In the genomic region with DNA sequence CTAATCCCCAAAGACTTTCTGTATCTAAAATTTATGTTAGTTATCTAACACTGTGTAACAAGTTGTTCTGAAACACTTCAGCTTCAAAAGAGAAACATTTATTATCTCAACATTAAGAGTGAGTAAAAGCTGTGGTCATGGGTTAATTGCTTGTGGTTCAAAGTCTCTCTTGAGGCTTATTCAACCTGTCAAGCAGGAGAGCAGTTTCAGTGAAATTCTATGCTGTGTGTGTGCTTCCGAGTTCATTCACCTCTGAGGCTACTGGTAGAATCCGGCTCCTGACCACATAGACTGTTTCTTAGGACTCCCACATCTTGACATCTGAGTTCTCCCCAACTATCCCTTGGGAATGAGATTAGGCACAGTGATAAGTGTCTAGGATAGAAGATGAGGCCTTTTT, we compare ENCODE assay signal across 24 mouse cellular contexts.
DNase-seq lines count a peak whose midpoint lies in the region; ATAC-seq and TF ChIP-seq lines count a peak whose summit lies in the region.
"Had no signal": no experiment of that assay in that cellular context is flagged by ENCODE, and none has a peak within 500 bp of the region (broad histone marks: within the 10 kb centered on the region; RNA-seq: fewer than 3 reads in every experiment).

No protein-coding gene starts in this region.

- H3K9ac ChIP-seq in intestine, embryonic 16.5 days (ENCODE audit: low read depth, low read length) = no peak overlapping the region
- no peak overlapping the region for H3K9ac ChIP-seq in kidney, postnatal 0 days (ENCODE audit: low read depth, low read length)
- H3K9ac ChIP-seq in midbrain, postnatal 0 days (replicated peaks; ENCODE audit: low read length, poor library complexity, severe bottlenecking) = no peak overlapping the region
- H3K9ac ChIP-seq: embryonic facial prominence, embryonic 12.5 days; limb, embryonic 12.5 days; liver, embryonic 12.5 days; neural tube, embryonic 12.5 days had no signal

- H3K27me3 ChIP-seq in intestine, embryonic 16.5 days (replicated peaks; ENCODE audit: control insufficient read depth, insufficient read depth, low read length) = no peaks in the 10 kb centered on the region
- no peaks in the 10 kb centered on the region for H3K27me3 ChIP-seq in kidney, postnatal 0 days (ENCODE audit: insufficient read depth, low read length)
- H3K27me3 ChIP-seq in midbrain, postnatal 0 days (ENCODE audit: insufficient read depth, low read length) = no peaks in the 10 kb centered on the region
- H3K27me3 ChIP-seq: embryonic facial prominence, embryonic 12.5 days; limb, embryonic 12.5 days; liver, embryonic 12.5 days; neural tube, embryonic 12.5 days; Patski had no signal

- H3K36me3 ChIP-seq in intestine, embryonic 16.5 days (ENCODE audit: control insufficient read depth, insufficient read depth, low read length) = no peaks in the 10 kb centered on the region
- H3K36me3 ChIP-seq in kidney, postnatal 0 days (ENCODE audit: insufficient read depth, low read length) = no peaks in the 10 kb centered on the region
- no peaks in the 10 kb centered on the region for H3K36me3 ChIP-seq in midbrain, postnatal 0 days (ENCODE audit: insufficient read depth, low read length)
- H3K36me3 ChIP-seq: embryonic facial prominence, embryonic 12.5 days; limb, embryonic 12.5 days; liver, embryonic 12.5 days; neural tube, embryonic 12.5 days had no signal

- TF ChIP-seq CTCF in kidney, postnatal 0 days (IDR thresholded peaks at IDR 0.05; ENCODE audit: low read depth) = no peak
- no peak for TF ChIP-seq CTCF in midbrain, postnatal 0 days (IDR thresholded peaks at IDR 0.05)

- no peak overlapping the region for H3K27ac ChIP-seq in intestine, embryonic 16.5 days (ENCODE audit: low read length)
- H3K27ac ChIP-seq in kidney, postnatal 0 days = no peak overlapping the region
- H3K27ac ChIP-seq in midbrain, postnatal 0 days (ENCODE audit: low read depth, low read length) = no peak overlapping the region
- H3K27ac ChIP-seq: embryonic facial prominence, embryonic 12.5 days; heart, adult 2 months; limb, embryonic 12.5 days; liver, embryonic 12.5 days; neural tube, embryonic 12.5 days; stomach, postnatal 0 days had no signal

- 32% methylated on average over 2 of the region's 2 CpGs for WGBS in intestine, embryonic 16.5 days
- WGBS in kidney, postnatal 0 days = 18% methylated on average over 2 of the region's 2 CpGs
- 46% methylated on average over 2 of the region's 2 CpGs for WGBS in midbrain, postnatal 0 days

- DNase-seq in embryo, embryonic 10 days (ENCODE audit: low spot score) = peak; percentile 13
- no peak for DNase-seq in embryo, embryonic 9.5 days (ENCODE audit: extremely low spot score)
- peak; percentile 64 for DNase-seq in kidney, postnatal 0 days (ENCODE audit: low spot score)
- DNase-seq in lung, postnatal 25 days (ENCODE audit: low spot score) = no peak
- no peak for DNase-seq in midbrain, postnatal 0 days (ENCODE audit: low spot score)
- no peak for DNase-seq in spleen, adult 18-20 months
- DNase-seq in cerebellum, adult 8-10 months = no peak
- DNase-seq: adrenal gland, adult 8-10 months; cerebellum, adult 9-11 months; gastrocnemius, postnatal 25 days; heart, adult 2 months; heart, postnatal 36 days; lung, adult 2 months; lung, postnatal 4 days; right cerebral cortex, postnatal 14 days had no signal

- peak; percentile 85 for ATAC-seq in intestine, embryonic 16.5 days
- ATAC-seq in kidney, postnatal 0 days (replicated peaks; ENCODE audit: low FRiP score, low read depth) = peak; percentile 46
- no peak for ATAC-seq in midbrain, postnatal 0 days (ENCODE audit: low FRiP score)
- ATAC-seq: hindbrain, embryonic 16.5 days; liver, embryonic 12.5 days; Patski had no signal

- H3K9me3 ChIP-seq in intestine, embryonic 16.5 days (ENCODE audit: control insufficient read depth, low read length) = no peaks in the 10 kb centered on the region
- no peaks in the 10 kb centered on the region for H3K9me3 ChIP-seq in kidney, postnatal 0 days (replicated peaks; ENCODE audit: low read length)
- H3K9me3 ChIP-seq in midbrain, postnatal 0 days (ENCODE audit: low read length) = no peaks in the 10 kb centered on the region
- H3K9me3 ChIP-seq: embryonic facial prominence, embryonic 12.5 days; limb, embryonic 12.5 days; liver, embryonic 12.5 days; neural tube, embryonic 12.5 days had no signal

- no peak overlapping the region for H3K4me3 ChIP-seq in intestine, embryonic 16.5 days (ENCODE audit: low read length)
- no peak overlapping the region for H3K4me3 ChIP-seq in kidney, postnatal 0 days (replicated peaks; ENCODE audit: low read depth, low read length)
- no peak overlapping the region for H3K4me3 ChIP-seq in midbrain, postnatal 0 days (ENCODE audit: low read depth, low read length)
- H3K4me3 ChIP-seq: embryonic facial prominence, embryonic 12.5 days; heart, adult 2 months; limb, embryonic 12.5 days; liver, embryonic 12.5 days; neural tube, embryonic 12.5 days had no signal

- H3K4me1 ChIP-seq in intestine, embryonic 16.5 days (ENCODE audit: control insufficient read depth, insufficient read depth, low read length) = no peaks in the 10 kb centered on the region
- no peaks in the 10 kb centered on the region for H3K4me1 ChIP-seq in kidney, postnatal 0 days (replicated peaks; ENCODE audit: insufficient read depth, low read length)
- H3K4me1 ChIP-seq in midbrain, postnatal 0 days (ENCODE audit: insufficient read depth, low read length) = no peaks in the 10 kb centered on the region
- H3K4me1 ChIP-seq: embryonic facial prominence, embryonic 12.5 days; limb, embryonic 12.5 days had no signal

- no peak overlapping the region for H3K4me2 ChIP-seq in intestine, embryonic 16.5 days (ENCODE audit: low read depth, low read length)
- H3K4me2 ChIP-seq in kidney, postnatal 0 days (ENCODE audit: low read length) = no peak overlapping the region
- H3K4me2 ChIP-seq in midbrain, postnatal 0 days (ENCODE audit: low read depth, low read length, poor library complexity, severe bottlenecking) = no peak overlapping the region
- H3K4me2 ChIP-seq: embryonic facial prominence, embryonic 12.5 days; limb, embryonic 12.5 days; liver, embryonic 12.5 days; midbrain, embryonic 11.5 days; neural tube, embryonic 12.5 days had no signal

Comparison
In these comparisons a context has a peak if more than half of its experiments do, and no peak if none do; other contexts are left out.
1. DNase-seq: peak in embryo, embryonic 10 days (single experiment) and kidney, postnatal 0 days (single experiment); none in embryo, embryonic 9.5 days (single experiment), lung, postnatal 25 days (single experiment), midbrain, postnatal 0 days (single experiment), spleen, adult 18-20 months (0 of 2) and cerebellum, adult 8-10 months (single experiment).